Mouse (Mus musculus) myocyte (in vitro differentiated cells): ENCODE measurements at regions not wholly inside any gene's neighbourhood (a gene's known extent, or its start where the extent isn't known, plus 50 kb on each side); places are given as distances from the start of the nearest gene placed in this dataset.

ENCODE experiments used
- MAX ChIP-seq: IDR thresholded peaks from one replicate; pipeline ENCODE4 v1.6.1; 2011; ENCODE audit warnings: low read depth, mild to moderate bottlenecking, control low read depth
- TCF12 ChIP-seq: IDR thresholded peaks from one replicate; pipeline ENCODE4 v1.6.1; 2011; ENCODE audit warnings: mild to moderate bottlenecking, control low read depth; ENCODE audit not compliant: poor library complexity, insufficient read depth, severe bottlenecking

DNA sequence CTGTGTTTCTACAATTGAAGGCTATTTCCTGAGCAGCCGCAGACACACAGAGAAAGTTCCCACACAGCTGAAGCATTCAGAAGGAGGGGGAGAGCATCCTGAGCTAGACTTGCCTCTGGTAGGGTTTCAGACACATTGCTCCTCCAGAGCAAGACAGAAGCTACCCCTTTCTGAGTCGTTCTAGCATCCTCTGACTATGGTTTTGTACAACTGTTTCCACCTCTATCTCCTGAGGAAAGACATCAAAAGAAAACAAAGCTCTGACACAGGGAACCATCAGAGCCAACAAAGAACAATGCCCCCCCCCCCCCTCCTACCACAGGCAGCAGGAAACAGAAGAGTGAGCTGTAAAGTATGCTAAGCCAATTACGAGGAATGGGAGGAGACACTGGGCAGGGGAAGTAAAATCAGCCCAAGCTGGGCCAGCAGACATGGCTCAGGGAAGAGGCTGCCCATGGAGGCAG lies 132.3 kb upstream of the Atp2b1 start:
- TF ChIP-seq TCF12 (no peak), MAX (no peak)
